Mouse (Mus musculus) heart, adult 11 months (tissue): ENCODE data around the gene Tpk1.
"Not testable (repeated sequence)": the region's sequence is repeated elsewhere in the genome, so short reads cannot be mapped to it uniquely, and the experiment has no call there.

Experiments
- DNase-seq: peaks from one replicate; pipeline ENCODE4 v3.0.0; 2022

The Tpk1 gene

GRCm38 (mm10) chr6:43638865-43639264 is 27.2 kb downstream of the Tpk1 start:
- no peak for DNase-seq

GRCm38 (mm10) chr6:43638119-43638518 is 28.0 kb downstream of the Tpk1 start:
- DNase-seq, result no peak

GRCm38 (mm10) chr6:43636980-43637638 is 29.0 kb downstream of the Tpk1 start:
- DNase-seq, result no peak

- no peak for DNase-seq
Observed at GRCm38 (mm10) chr6:43633308-43633963, 32.6 kb downstream of the Tpk1 start.

GRCm38 (mm10) chr6:43632871-43633270 is 33.2 kb downstream of the Tpk1 start:
- no peak for DNase-seq

- DNase-seq, result not testable (repeated sequence)
Observed at GRCm38 (mm10) chr6:43623448-43623847, 42.6 kb downstream of the Tpk1 start.

- no peak for DNase-seq
Observed at GRCm38 (mm10) chr6:43619258-43619657, 46.8 kb downstream of the Tpk1 start.

GRCm38 (mm10) chr6:43611770-43612169 is 54.3 kb downstream of the Tpk1 start:
- DNase-seq, result no peak

GRCm38 (mm10) chr6:43590841-43591541 is 75.1 kb downstream of the Tpk1 start:
- DNase-seq, result no peak

GRCm38 (mm10) chr6:43585274-43585673 is 80.8 kb downstream of the Tpk1 start:
- DNase-seq, result no peak

- DNase-seq, result no peak
Observed at GRCm38 (mm10) chr6:43581809-43582208, 84.3 kb downstream of the Tpk1 start.

GRCm38 (mm10) chr6:43567885-43568284 is 98.2 kb downstream of the Tpk1 start:
- DNase-seq, result no peak

GRCm38 (mm10) chr6:43562474-43562873 is 103.6 kb downstream of the Tpk1 start:
- DNase-seq, result no peak

- DNase-seq, result no peak
Observed at GRCm38 (mm10) chr6:43551410-43551809, 114.7 kb downstream of the Tpk1 start.

- DNase-seq, result no peak
Observed at GRCm38 (mm10) chr6:43546537-43546936, 119.5 kb downstream of the Tpk1 start.

- DNase-seq, result no peak
Observed at GRCm38 (mm10) chr6:43537252-43537870, 128.7 kb downstream of the Tpk1 start.

GRCm38 (mm10) chr6:43535459-43535858 is 130.6 kb downstream of the Tpk1 start:
- DNase-seq, result no peak

GRCm38 (mm10) chr6:43533323-43533722 is 132.8 kb downstream of the Tpk1 start:
- DNase-seq, result no peak

GRCm38 (mm10) chr6:43532822-43533221 is 133.3 kb downstream of the Tpk1 start:
- no peak for DNase-seq

GRCm38 (mm10) chr6:43531996-43532395 is 134.1 kb downstream of the Tpk1 start:
- DNase-seq, result no peak

- DNase-seq, result no peak
Observed at GRCm38 (mm10) chr6:43528996-43529395, 137.1 kb downstream of the Tpk1 start.

- DNase-seq, result no peak
Observed at GRCm38 (mm10) chr6:43525028-43525427, 141.1 kb downstream of the Tpk1 start.

GRCm38 (mm10) chr6:43522046-43522445 is 144.0 kb downstream of the Tpk1 start:
- DNase-seq, result no peak

GRCm38 (mm10) chr6:43520218-43520617 is 145.9 kb downstream of the Tpk1 start:
- DNase-seq, result no peak
